Mouse (Mus musculus): ENCODE measurements around the gene Mia. TPM values are rescaled to one million over a fixed set of nuclear protein-coding genes. Genes with fewer than 3 reads are reported as not detected.

The Mia gene
- polyA plus RNA-seq, 1 experiment, result not detected

GRCm38 (mm10) chr7:27195681-27196611 lies 15.0 kb upstream of the Mia start, which contains the start of the genes BC024978 and Snrpa:
TSS of gene BC024978 (plus strand) at chr7:27195781.
TSS of gene Snrpa (minus strand) at chr7:27196271.
- no peak for TF ChIP-seq GATA1 (IDR thresholded peaks at IDR 0.05; ENCODE audit: low read length)

- no peak for TF ChIP-seq GATA1 (IDR thresholded peaks at IDR 0.05; ENCODE audit: low read length)
These were observed 12.8 kb upstream of the Mia start for GRCm38 (mm10) chr7:27193731-27194130.

GRCm38 (mm10) chr7:27192434-27192833 lies 11.5 kb upstream of the Mia start:
- no peak for TF ChIP-seq GATA1 (IDR thresholded peaks at IDR 0.05; ENCODE audit: low read length)

GRCm38 (mm10) chr7:27189271-27189931 lies 8.4 kb upstream of the Mia start:
- no peak for TF ChIP-seq GATA1 (IDR thresholded peaks at IDR 0.05; ENCODE audit: low read length)

- no peak for TF ChIP-seq GATA1 (IDR thresholded peaks at IDR 0.05; ENCODE audit: low read length)
These were observed 5.0 kb upstream of the Mia start for GRCm38 (mm10) chr7:27185986-27186385.

- TF ChIP-seq GATA1 (IDR thresholded peaks at IDR 0.05; ENCODE audit: low read length), result no peak
These were observed 4.0 kb upstream of the Mia start for GRCm38 (mm10) chr7:27184964-27185363.

- TF ChIP-seq GATA1 (IDR thresholded peaks at IDR 0.05; ENCODE audit: low read length), result no peak
These were observed 1.5 kb upstream of the Mia start for GRCm38 (mm10) chr7:27182498-27182897.

GRCm38 (mm10) chr7:27180036-27180435 lies 921 bp downstream of the Mia start:
- no peak for TF ChIP-seq GATA1 (IDR thresholded peaks at IDR 0.05; ENCODE audit: low read length)

GRCm38 (mm10) chr7:27179217-27179918 lies 1.6 kb downstream of the Mia start:
- TF ChIP-seq GATA1 (IDR thresholded peaks at IDR 0.05; ENCODE audit: low read length), result no peak

- TF ChIP-seq GATA1 (IDR thresholded peaks at IDR 0.05; ENCODE audit: low read length), result no peak
These were observed 2.4 kb downstream of the Mia start, which contains the start of gene Rab4b for GRCm38 (mm10) chr7:27178324-27179216. TSS of gene Rab4b (minus strand) at chr7:27178896.

GRCm38 (mm10) chr7:27177942-27178323 lies 3.0 kb downstream of the Mia start:
- TF ChIP-seq GATA1 (IDR thresholded peaks at IDR 0.05; ENCODE audit: low read length), result no peak

- TF ChIP-seq GATA1 (IDR thresholded peaks at IDR 0.05; ENCODE audit: low read length), result no peak
These were observed 6.1 kb downstream of the Mia start for GRCm38 (mm10) chr7:27174896-27175295.

GRCm38 (mm10) chr7:27174496-27174895 lies 6.5 kb downstream of the Mia start:
- no peak for TF ChIP-seq GATA1 (IDR thresholded peaks at IDR 0.05; ENCODE audit: low read length)

GRCm38 (mm10) chr7:27170981-27171380 lies 10.0 kb downstream of the Mia start:
- no peak for TF ChIP-seq GATA1 (IDR thresholded peaks at IDR 0.05; ENCODE audit: low read length)

GRCm38 (mm10) chr7:27168371-27168770 lies 12.6 kb downstream of the Mia start:
- no peak for TF ChIP-seq GATA1 (IDR thresholded peaks at IDR 0.05; ENCODE audit: low read length)
